Mouse (Mus musculus): ENCODE data around the gene Pcdh11x. TPM values are rescaled to one million over a fixed set of nuclear protein-coding genes. Genes with fewer than 3 reads are reported as not detected.
"Not testable (repeated sequence)": the region's sequence is repeated elsewhere in the genome, so short reads cannot be mapped to it uniquely, and the experiment has no call there.

Gene Pcdh11x
- polyA plus RNA-seq, 1 experiment from 2014 or later = 3.7 TPM

DNA sequence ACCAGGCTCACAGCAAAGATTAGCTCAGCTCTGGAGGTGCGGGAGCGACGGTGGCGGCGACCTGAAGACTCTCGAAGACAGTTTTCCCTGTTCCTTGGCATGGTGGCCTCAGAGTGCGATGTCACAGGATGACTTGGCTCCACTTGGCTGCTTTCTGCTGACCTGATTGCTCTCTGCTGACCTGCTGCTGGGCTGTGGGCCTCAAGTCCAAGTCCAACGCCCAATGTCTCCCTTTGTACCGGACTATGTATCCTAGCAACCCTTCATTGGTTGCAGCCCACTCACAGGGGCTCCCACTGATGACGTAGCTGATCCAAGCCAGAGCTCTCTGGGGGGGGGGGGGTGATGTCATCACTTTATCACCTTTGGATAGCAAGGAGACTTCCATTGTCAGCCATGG is 22.9 kb downstream of the Pcdh11x start, which contains the start of gene H2afb3:
H2afb3 (minus strand) TSS at position 101 of the 400 bp plus-strand sequence.
- H3K4me3 ChIP-seq (ENCODE audit: low read depth, low read length); H3K27ac ChIP-seq (ENCODE audit: low read depth, low read length); H3K27me3 ChIP-seq (ENCODE audit: control insufficient read depth, insufficient read depth, low read length); H3K9me3 ChIP-seq (ENCODE audit: control insufficient read depth, low read length); H3K4me1 ChIP-seq (replicated peaks; ENCODE audit: control insufficient read depth, insufficient read depth, low read length); DNase-seq (ENCODE audit: low spot score); H3K36me3 ChIP-seq (ENCODE audit: control insufficient read depth, insufficient read depth, low read length); ATAC-seq (ENCODE audit: low FRiP score); H3K4me2 ChIP-seq (replicated peaks; ENCODE audit: low read depth, low read length); H3K9ac ChIP-seq (ENCODE audit: low read depth, low read length): not testable (repeated sequence)
- 80% methylated on average over 8 of the region's 10 CpGs for WGBS

DNA sequence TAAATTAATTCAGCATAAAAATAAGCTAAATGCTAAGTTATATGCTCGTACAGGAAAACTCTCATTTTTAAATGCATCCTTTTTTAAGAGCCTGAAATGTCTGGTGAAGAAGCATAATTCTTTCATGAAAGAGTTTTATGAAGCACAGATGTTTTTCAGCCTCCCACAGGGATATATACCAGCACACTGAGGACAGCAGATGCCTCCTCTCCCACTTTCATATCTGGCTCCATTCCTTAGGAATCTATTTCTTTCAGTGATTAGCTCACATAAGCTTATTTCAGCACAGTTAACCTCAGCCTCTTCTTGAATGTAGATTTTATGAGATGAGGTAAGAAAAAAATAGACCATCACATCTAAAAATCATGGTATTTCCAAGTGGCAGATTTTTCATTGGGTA is 176.2 kb downstream of the Pcdh11x start:
- Histone ChIP-seq H3K27ac (ENCODE audit: low read depth, low read length) (no peak overlapping the region), H3K9me3 (ENCODE audit: control insufficient read depth, low read length) (no peaks in the 10 kb centered on the region), H3K4me3 (ENCODE audit: low read depth, low read length) (no peak overlapping the region), H3K4me1 (replicated peaks; ENCODE audit: control insufficient read depth, insufficient read depth, low read length) (no peaks in the 10 kb centered on the region), H3K4me2 (replicated peaks; ENCODE audit: low read depth, low read length) (no peak overlapping the region), H3K9ac (ENCODE audit: low read depth, low read length) (no peak overlapping the region), H3K27me3 (ENCODE audit: control insufficient read depth, insufficient read depth, low read length) (no peaks in the 10 kb centered on the region), H3K36me3 (ENCODE audit: control insufficient read depth, insufficient read depth, low read length) (no peaks in the 10 kb centered on the region)
- ATAC-seq (ENCODE audit: low FRiP score) = no peak
- 87% methylated on average over 1 of the region's 1 CpGs for WGBS
- no peak for DNase-seq (ENCODE audit: low spot score)

DNA sequence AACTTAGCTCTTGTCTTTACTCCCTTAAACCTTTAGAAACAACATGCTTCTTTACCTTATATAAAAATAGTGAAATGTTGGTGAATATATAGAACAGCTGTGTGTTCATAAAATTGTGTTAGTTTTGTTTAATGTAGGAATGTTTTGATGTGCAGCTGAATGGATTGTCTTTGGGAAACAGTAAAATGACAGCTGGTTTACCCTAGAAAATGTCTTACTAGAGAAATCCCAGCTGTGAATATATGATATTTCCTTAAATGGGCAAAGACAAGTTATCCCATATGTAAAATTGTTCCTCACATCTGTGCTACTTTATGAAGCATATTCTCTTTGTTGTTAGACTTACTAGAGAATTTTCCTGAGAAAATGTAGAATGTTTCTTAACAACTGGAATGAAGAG is 196.4 kb downstream of the Pcdh11x start:
- H3K9ac ChIP-seq (ENCODE audit: low read depth, low read length) = no peak overlapping the region
- ATAC-seq (ENCODE audit: low FRiP score) = no peak

DNA sequence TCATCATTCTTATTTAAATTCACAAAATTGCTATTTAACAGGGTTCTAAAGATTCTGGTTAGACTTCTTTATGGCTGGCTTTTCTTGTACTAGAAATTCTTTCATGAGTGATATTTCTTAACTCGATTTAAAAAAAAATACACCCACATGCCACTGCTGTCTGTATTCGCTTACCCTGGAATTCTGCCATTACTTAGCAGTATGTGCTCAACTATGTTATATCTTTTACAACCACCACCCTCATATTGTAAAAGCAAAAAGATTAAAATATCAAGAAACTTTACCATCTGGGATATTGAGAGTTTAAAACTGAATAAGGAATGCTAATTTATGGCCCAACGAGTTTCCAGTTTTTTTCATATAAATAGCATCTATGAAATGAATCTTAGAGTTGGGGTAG is 234.9 kb downstream of the Pcdh11x start:
- no peak overlapping the region for H3K9ac ChIP-seq (ENCODE audit: low read depth, low read length)
- no peak for DNase-seq (ENCODE audit: low spot score)
- H3K27me3 ChIP-seq (ENCODE audit: control insufficient read depth, insufficient read depth, low read length) = no peaks in the 10 kb centered on the region
- H3K4me2 ChIP-seq (replicated peaks; ENCODE audit: low read depth, low read length) = no peak overlapping the region
- no peaks in the 10 kb centered on the region for H3K36me3 ChIP-seq (ENCODE audit: control insufficient read depth, insufficient read depth, low read length)
- ATAC-seq (ENCODE audit: low FRiP score) = no peak
- no peak overlapping the region for H3K27ac ChIP-seq (ENCODE audit: low read depth, low read length)
- no peaks in the 10 kb centered on the region for H3K9me3 ChIP-seq (ENCODE audit: control insufficient read depth, low read length)
- no peaks in the 10 kb centered on the region for H3K4me1 ChIP-seq (replicated peaks; ENCODE audit: control insufficient read depth, insufficient read depth, low read length)
- 91% methylated on average over 3 of the region's 3 CpGs for WGBS
- no peak overlapping the region for H3K4me3 ChIP-seq (ENCODE audit: low read depth, low read length)

More for the DNA sequence above, 196.4 kb downstream of the Pcdh11x start:
- Histone ChIP-seq H3K9me3 (ENCODE audit: control insufficient read depth, low read length) (no peaks in the 10 kb centered on the region), H3K27me3 (ENCODE audit: control insufficient read depth, insufficient read depth, low read length) (no peaks in the 10 kb centered on the region), H3K4me3 (ENCODE audit: low read depth, low read length) (no peak overlapping the region), H3K36me3 (ENCODE audit: control insufficient read depth, insufficient read depth, low read length) (no peaks in the 10 kb centered on the region), H3K27ac (ENCODE audit: low read depth, low read length) (no peak overlapping the region), H3K4me2 (replicated peaks; ENCODE audit: low read depth, low read length) (no peak overlapping the region), H3K4me1 (replicated peaks; ENCODE audit: control insufficient read depth, insufficient read depth, low read length) (no peaks in the 10 kb centered on the region)
- no peak for DNase-seq (ENCODE audit: low spot score)

DNA sequence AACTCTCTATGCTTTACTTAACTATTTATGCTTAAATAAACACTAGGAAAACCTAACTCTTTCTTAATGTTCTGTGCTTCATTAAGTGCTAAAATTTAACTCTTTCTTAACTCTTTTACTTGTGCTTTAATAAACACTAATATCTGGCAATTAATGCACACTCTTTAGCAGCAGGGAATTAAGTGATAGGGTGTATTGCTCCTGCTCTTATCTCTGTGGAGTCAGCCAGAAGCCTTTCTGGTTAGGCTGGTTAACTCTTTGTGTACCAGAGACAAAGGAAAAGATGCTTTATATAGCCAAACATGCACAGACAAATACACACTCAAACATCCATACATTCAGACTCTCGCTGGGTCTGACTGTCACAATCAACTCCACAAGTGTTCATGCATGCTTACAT is 309.2 kb downstream of the Pcdh11x start:
- Histone ChIP-seq H3K4me2 (replicated peaks; ENCODE audit: low read depth, low read length) (no peak overlapping the region), H3K27ac (ENCODE audit: low read depth, low read length) (no peak overlapping the region), H3K4me1 (replicated peaks; ENCODE audit: control insufficient read depth, insufficient read depth, low read length) (no peaks in the 10 kb centered on the region), H3K36me3 (ENCODE audit: control insufficient read depth, insufficient read depth, low read length) (no peaks in the 10 kb centered on the region), H3K4me3 (ENCODE audit: low read depth, low read length) (no peak overlapping the region), H3K9ac (ENCODE audit: low read depth, low read length) (no peak overlapping the region), H3K9me3 (ENCODE audit: control insufficient read depth, low read length) (no peaks in the 10 kb centered on the region), H3K27me3 (ENCODE audit: control insufficient read depth, insufficient read depth, low read length) (no peaks in the 10 kb centered on the region)
- DNase-seq (ENCODE audit: low spot score) (no peak), ATAC-seq (ENCODE audit: low FRiP score) (no peak)
- 78% methylated on average over 1 of the region's 1 CpGs for WGBS

DNA sequence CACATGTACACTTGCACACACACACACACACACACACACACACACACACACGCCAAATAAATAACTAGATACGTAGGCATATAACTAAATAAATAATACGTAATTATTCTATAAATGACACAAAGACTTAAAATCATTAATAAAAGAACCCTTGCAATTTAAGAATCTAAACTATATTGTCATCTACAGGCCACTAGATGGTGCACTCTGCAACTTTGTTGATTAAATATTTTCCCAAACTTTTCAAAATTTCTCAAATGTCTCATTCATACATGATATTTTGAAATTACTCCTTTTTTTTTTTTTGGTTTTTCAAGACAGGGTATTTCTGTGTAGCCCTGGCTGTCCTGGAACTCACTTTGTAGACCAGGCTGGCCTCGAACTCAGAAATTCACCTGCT is 328.4 kb downstream of the Pcdh11x start:
- no peaks in the 10 kb centered on the region for H3K36me3 ChIP-seq (ENCODE audit: control insufficient read depth, insufficient read depth, low read length)
- H3K4me1 ChIP-seq (replicated peaks; ENCODE audit: control insufficient read depth, insufficient read depth, low read length) = no peaks in the 10 kb centered on the region
- H3K9me3 ChIP-seq (ENCODE audit: control insufficient read depth, low read length) = no peaks in the 10 kb centered on the region
- no peak for DNase-seq (ENCODE audit: low spot score)
- WGBS = 60% methylated on average over 4 of the region's 4 CpGs
- H3K27ac ChIP-seq (ENCODE audit: low read depth, low read length) = no peak overlapping the region
- no peak overlapping the region for H3K4me2 ChIP-seq (replicated peaks; ENCODE audit: low read depth, low read length)
- no peak for ATAC-seq (ENCODE audit: low FRiP score)
- H3K27me3 ChIP-seq (ENCODE audit: control insufficient read depth, insufficient read depth, low read length) = no peaks in the 10 kb centered on the region
- H3K4me3 ChIP-seq (ENCODE audit: low read depth, low read length) = no peak overlapping the region
- H3K9ac ChIP-seq (ENCODE audit: low read depth, low read length) = no peak overlapping the region

DNA sequence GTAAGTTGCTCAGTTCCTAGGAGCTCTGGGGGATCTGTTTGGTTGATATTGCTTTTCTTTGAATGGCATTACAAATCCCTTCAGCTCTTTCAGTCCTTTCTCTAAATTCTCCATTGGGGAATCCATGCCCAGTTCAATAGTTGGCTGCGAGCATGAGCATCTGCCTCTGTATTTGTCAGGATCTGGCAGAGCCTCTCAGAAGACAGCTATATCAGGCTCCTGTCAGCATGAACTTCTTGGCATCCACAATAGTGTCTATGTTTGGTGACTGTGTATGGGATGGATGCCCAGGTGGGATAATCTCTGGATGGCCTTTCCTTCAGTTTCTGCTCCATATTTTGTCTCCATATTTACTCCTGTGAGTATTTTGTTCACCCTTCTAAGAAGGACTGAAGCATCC is 380.2 kb downstream of the Pcdh11x start:
- H3K27me3 ChIP-seq (ENCODE audit: control insufficient read depth, insufficient read depth, low read length); H3K4me2 ChIP-seq (replicated peaks; ENCODE audit: low read depth, low read length); DNase-seq (ENCODE audit: low spot score); H3K36me3 ChIP-seq (ENCODE audit: control insufficient read depth, insufficient read depth, low read length); H3K9ac ChIP-seq (ENCODE audit: low read depth, low read length); H3K4me1 ChIP-seq (replicated peaks; ENCODE audit: control insufficient read depth, insufficient read depth, low read length); H3K27ac ChIP-seq (ENCODE audit: low read depth, low read length); ATAC-seq (ENCODE audit: low FRiP score); H3K4me3 ChIP-seq (ENCODE audit: low read depth, low read length); H3K9me3 ChIP-seq (ENCODE audit: control insufficient read depth, low read length): not testable (repeated sequence)
- WGBS = 100% methylated on average over 1 of the region's 1 CpGs

DNA sequence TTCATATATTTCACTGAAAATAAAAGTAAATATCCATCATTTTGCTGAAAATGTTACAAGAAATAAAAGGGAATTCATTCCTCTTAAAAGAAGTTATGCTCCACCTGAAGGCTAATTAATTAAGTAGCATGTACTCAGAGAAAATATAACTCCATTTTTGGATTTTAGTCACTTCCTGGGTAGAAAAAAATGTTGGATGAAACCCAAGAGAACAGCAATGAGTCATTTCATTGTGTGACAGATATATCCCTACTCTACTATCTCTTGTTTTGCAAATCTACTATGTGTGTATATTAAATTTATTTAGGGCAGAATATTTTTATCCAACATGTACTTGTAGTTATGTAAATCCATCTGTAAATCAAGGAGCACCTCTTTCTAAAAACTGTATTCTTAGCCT is 444.1 kb downstream of the Pcdh11x start:
- H3K4me2 ChIP-seq (replicated peaks; ENCODE audit: low read depth, low read length) = no peak overlapping the region
- no peaks in the 10 kb centered on the region for H3K4me1 ChIP-seq (replicated peaks; ENCODE audit: control insufficient read depth, insufficient read depth, low read length)
- H3K36me3 ChIP-seq (ENCODE audit: control insufficient read depth, insufficient read depth, low read length) = no peaks in the 10 kb centered on the region
- H3K27me3 ChIP-seq (ENCODE audit: control insufficient read depth, insufficient read depth, low read length) = no peaks in the 10 kb centered on the region
- DNase-seq (ENCODE audit: low spot score) (no peak), ATAC-seq (ENCODE audit: low FRiP score) (no peak)
- H3K4me3 ChIP-seq (ENCODE audit: low read depth, low read length) = no peak overlapping the region
- H3K27ac ChIP-seq (ENCODE audit: low read depth, low read length) = no peak overlapping the region
- no peak overlapping the region for H3K9ac ChIP-seq (ENCODE audit: low read depth, low read length)
- H3K9me3 ChIP-seq (ENCODE audit: control insufficient read depth, low read length) = no peaks in the 10 kb centered on the region

DNA sequence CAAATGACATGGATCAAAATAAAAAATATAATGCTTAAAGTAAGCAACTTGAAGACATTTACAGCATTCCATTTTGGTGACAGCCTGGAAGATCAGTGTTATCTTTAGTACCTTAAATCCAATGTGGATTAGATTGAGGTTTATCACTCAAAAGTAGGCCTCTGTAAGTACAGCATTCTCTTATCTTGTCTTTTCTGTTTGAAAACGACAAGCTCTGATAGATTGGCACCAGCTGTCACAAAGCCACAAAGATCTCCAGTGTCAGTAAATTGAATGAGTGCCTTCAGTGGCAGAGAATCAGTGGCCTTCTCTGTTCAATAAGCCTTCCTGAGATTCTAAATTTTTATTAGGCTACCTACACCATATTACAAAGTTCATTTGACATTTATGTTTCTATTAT is 445.7 kb downstream of the Pcdh11x start:
- ATAC-seq (ENCODE audit: low FRiP score) = no peak

More for the DNA sequence above, 445.7 kb downstream of the Pcdh11x start:
- 54% methylated on average over 1 of the region's 1 CpGs for WGBS
- Histone ChIP-seq H3K27ac (ENCODE audit: low read depth, low read length) (no peak overlapping the region), H3K36me3 (ENCODE audit: control insufficient read depth, insufficient read depth, low read length) (no peaks in the 10 kb centered on the region), H3K27me3 (ENCODE audit: control insufficient read depth, insufficient read depth, low read length) (no peaks in the 10 kb centered on the region), H3K4me1 (replicated peaks; ENCODE audit: control insufficient read depth, insufficient read depth, low read length) (no peaks in the 10 kb centered on the region), H3K9me3 (ENCODE audit: control insufficient read depth, low read length) (no peaks in the 10 kb centered on the region), H3K9ac (ENCODE audit: low read depth, low read length) (no peak overlapping the region), H3K4me3 (ENCODE audit: low read depth, low read length) (no peak overlapping the region), H3K4me2 (replicated peaks; ENCODE audit: low read depth, low read length) (no peak overlapping the region)
- no peak for DNase-seq (ENCODE audit: low spot score)

Data from hindbrain, embryonic 11.5 days (tissue).